Mouse (Mus musculus) olfactory bulb, adult 2 months (tissue): ENCODE data around the gene Lclat1.

ENCODE experiments used
- CTCF ChIP-seq: fragments of 200-500 bp; IDR thresholded peaks from 2 replicates; pipeline ENCODE4 v1.5.1; 2012; ENCODE audit warnings: low read depth, mild to moderate bottlenecking, low read length, moderate library complexity; ENCODE audit not compliant: insufficient read depth
- POLR2A ChIP-seq: fragments of 200-500 bp; IDR thresholded peaks from 2 replicates; pipeline ENCODE4 v1.6.1; 2012; ENCODE audit warnings: mild to moderate bottlenecking, low read depth, low read length, moderate library complexity; ENCODE audit not compliant: insufficient read depth

DNA sequence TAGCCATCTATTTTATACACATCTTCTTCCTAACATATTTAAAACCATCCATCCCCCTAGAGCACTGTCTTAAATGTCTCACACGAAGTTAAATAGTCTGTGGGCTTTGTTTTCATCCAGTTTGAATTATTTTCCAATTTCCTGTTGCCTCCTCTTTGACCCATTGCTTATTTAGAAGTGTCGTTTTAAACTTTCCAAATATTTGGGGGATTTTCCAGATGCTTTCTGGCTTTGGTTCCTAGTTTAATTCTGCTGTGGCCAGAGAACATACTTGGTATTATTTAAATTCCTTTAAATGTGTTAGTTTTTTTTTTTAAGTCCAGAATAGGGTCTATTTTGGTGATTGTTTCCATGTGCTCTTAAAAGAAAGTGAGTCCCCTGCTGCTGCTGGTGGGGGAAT, 176.5 kb downstream of the Lclat1 start:
- no peak for TF ChIP-seq CTCF
- no peak for TF ChIP-seq POLR2A
